Mouse (Mus musculus) liver, embryonic 14 days (tissue): Measurements from ENCODE around the gene Ppp1r3f. TPM values are rescaled to one million over a fixed set of nuclear protein-coding genes. Genes with fewer than 3 reads are reported as not detected.

Experiments
- polyA plus RNA-seq: library from polyadenylated mRNA; depleted of rRNA; stranded (reverse); fragments of >200 nt; gene quantifications from 2 replicates; pipeline ENCODE4 v1.2.3, GENCODE M21; 2012; rRNA removed

The Ppp1r3f gene
- polyA plus RNA-seq = 0.34 and 0.36 TPM in 2 replicates

DNA sequence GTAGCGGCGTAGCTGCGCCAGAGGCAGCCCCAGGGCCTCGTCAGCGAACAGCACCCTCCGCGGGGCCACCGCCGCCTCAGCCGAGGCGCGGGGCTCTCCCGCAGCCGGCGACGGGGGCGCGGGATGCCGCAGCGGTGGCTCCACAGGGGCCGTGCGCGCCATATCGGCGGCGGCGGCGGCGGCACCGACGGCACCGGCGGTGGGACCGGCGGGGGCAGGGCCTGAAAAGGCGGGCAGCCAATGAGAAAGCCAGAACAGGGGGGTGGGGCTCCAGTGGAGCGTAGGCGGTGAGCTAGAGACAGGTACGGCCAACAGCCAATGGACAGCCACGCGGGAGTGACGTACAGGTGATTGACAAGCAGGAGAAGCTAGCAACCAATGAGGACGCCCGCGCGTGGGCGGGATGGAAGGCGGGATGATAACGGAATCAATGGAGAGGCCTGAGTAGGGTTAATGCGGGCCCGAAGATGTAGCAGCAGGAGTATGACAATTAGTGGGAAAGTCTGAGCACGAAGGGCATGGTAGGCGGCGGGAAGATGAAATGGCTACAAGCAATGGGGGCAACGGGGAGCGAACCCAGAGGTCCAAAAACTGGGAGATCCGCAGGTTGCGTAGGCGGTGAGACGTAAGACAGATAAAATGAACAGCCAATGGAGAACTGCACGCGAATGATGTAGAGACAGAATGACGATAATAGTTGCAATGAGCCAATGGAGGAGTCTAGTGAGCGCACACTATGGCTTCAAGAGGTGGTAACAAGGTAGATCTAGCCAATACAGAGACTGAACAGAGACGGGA lies at the start of gene Ppp1r3f:
TSS of gene Ppp1r3f (minus strand) at position 197 of the 798 bp plus-strand sequence.

DNA sequence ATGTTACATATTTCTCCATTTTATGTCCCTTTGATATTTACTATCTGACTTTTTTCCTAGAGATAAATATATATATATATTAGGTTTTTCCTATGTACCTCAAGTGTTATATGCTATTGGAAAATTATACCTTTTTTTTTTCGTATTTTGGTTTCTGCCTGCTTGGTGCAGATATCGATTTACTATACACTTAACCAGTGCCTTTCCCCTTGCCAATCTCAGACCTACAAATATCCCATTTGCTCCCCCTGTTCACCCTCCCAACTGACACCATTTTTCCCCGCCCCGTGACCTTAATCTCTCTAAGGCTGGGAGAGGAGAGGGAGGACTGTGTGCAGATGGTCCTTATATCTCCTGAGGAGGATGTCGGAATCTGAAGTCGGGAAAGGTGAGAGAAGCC lies 32.7 kb upstream of the Ppp1r3f start, which contains the start of gene Cacna1f:
TSS of gene Cacna1f (plus strand) at position 301 of the 400 bp plus-strand sequence.

DNA sequence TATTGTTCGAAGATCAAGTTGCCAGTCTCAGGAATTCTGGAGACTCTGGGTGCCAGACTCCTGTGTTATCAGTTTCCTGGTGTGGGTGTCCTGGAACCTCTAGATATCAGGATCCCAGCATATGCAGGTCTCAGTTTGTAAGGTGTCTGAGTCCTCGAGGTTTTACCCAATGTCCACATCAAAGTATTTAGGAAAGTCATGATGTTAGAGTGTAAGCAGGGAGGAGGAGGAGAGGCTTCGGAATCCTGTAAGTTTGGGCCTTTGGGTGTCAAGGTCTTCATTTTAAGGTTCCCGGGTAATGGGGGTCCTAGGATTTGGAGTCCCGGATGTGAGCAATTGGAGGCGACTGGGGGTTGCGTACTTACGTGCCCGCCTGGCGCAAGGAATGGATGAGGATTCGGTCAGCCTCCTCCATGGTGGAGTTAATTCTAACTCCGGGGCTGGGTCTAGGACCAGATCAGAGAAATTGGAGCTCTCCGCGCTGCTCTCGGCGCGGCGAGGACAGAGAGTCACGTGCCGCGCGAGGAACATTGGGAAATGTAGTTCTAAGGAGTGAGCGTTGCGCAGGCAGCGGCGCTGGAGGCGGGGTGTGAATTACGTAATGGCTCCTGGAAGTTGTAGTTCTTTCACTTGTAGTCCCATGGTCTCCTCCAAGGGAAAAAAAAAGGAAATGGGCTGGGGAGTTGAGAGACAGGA lies 30.9 kb upstream of the Ppp1r3f start, which contains the start of gene Ccdc22:
TSS of gene Ccdc22 (minus strand) at position 639 of the 696 bp plus-strand sequence.

DNA sequence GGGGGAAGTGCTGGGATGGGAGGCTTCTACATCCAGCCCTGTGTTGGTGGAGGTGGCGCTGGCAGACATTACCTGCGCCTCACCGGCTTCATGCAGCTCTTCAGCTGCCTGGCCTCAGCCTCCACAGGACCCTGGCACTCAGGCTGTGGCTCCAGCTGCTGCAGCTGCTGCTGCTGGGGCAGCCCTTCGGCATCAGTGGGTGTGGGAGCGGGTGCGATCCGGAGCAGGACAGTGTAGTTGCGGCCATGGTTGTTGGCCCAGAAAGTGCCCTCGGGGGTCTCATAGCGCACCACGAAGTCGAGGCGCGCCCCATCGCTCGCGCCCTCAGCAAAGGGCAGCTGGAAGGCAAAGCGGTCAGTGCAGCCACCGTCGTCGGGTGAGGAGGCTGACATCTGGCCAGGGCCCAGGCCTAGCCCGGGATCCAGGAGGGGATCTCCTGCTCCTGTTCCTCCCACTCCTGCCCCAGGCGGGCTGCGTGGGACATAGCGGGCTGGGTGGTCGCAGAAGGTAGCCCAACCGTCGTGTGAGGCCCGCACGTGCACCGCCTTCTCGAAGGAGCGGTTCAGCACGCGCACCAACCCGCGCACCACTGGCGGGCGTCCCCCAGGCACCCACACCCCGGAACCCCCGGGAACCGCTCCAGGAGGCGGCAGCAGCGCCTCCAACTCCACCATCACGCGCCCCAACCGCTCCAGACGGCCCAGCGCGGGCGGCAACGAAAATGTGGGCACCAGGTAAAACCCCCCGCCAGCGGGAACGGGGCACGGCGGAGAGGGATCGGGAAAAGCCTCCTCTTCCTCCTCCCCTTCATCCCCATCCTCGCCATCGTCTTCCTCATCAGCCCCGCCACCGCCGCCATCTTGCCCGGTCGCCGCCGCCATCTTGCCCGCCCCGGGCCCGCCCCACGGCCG lies 652 bp downstream of the Ppp1r3f start, which contains the start of gene Foxp3:
TSS of gene Foxp3 (plus strand) at position 469 of the 911 bp plus-strand sequence.

Other genes with a start within 250 kb of the Ppp1r3f start
- gene Usp27x, start 198.5 kb downstream of the Ppp1r3f start, polyA plus RNA-seq = 0.21 and 0.23 TPM in 2 replicates
- not detected in 2 replicates for gene Foxp3, start 639 bp downstream of the Ppp1r3f start, polyA plus RNA-seq
- gene Ccdc22, start 31.2 kb upstream of the Ppp1r3f start, polyA plus RNA-seq = 7.7 and 9.4 TPM in 2 replicates
- gene Cacna1f, start 32.8 kb upstream of the Ppp1r3f start, polyA plus RNA-seq = 0.03 and 0.05 TPM in 2 replicates
- gene Syp, start 64.2 kb upstream of the Ppp1r3f start, polyA plus RNA-seq = 0.44 and 0.45 TPM in 2 replicates
- gene Prickle3, start 83.0 kb upstream of the Ppp1r3f start, polyA plus RNA-seq = 1.2 and 1.3 TPM in 2 replicates
- gene Plp2, start 97.1 kb upstream of the Ppp1r3f start, polyA plus RNA-seq = 24.8 and 27.6 TPM in 2 replicates
- gene Magix, start 107.0 kb upstream of the Ppp1r3f start, polyA plus RNA-seq = 0.03 and 0.07 TPM in 2 replicates
- gene Gpkow, start 122.8 kb upstream of the Ppp1r3f start, polyA plus RNA-seq = 7.1 and 8.1 TPM in 2 replicates
- gene Wdr45, start 140.1 kb upstream of the Ppp1r3f start, polyA plus RNA-seq = 12.3 and 12.8 TPM in 2 replicates
- gene Gm45208, start 148.0 kb upstream of the Ppp1r3f start, polyA plus RNA-seq = 0.12 and 0.20 TPM in 2 replicates
- 3.9 and 4.5 TPM in 2 replicates for gene Praf2, start 154.2 kb upstream of the Ppp1r3f start, polyA plus RNA-seq
- gene Ccdc120, start 176.6 kb upstream of the Ppp1r3f start, polyA plus RNA-seq = 1.3 TPM in 2 replicates
- gene Tfe3, start 188.3 kb upstream of the Ppp1r3f start, polyA plus RNA-seq = 3.6 and 5.0 TPM in 2 replicates
- 30.3 and 32.3 TPM in 2 replicates for gene Gripap1, start 215.5 kb upstream of the Ppp1r3f start, polyA plus RNA-seq
- gene Kcnd1, start 248.0 kb upstream of the Ppp1r3f start, polyA plus RNA-seq = 0.31 and 0.43 TPM in 2 replicates